Mouse (Mus musculus): ENCODE results near the gene Tmem205. TPM values are rescaled to one million over a fixed set of nuclear protein-coding genes. Genes with fewer than 3 reads are reported as not detected.

Tmem205 gene
- polyA plus RNA-seq, 1 experiment: 33.0 TPM

DNA sequence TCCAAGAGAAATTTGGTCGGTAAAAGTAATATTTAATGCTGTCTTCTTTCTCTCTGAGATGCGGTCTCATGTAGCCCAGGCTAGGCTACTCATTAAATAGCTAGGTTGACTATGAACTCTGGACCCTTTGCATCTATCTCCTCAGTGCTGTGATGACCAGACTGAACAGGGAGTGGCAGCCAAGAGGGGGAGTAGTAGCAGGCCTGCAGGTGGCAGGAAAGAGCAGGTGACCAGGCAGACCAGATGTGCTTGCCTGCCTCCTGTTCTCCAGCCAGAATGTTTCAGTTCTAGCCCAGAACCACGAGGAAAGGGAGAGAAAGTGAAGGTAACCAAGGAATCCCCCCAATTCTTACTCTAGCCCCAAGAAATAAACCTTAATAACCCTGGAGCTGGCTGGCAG, 38.1 kb downstream of the Tmem205 start:
- H3K4me1 ChIP-seq: no peaks in the 10 kb centered on the region
- no peaks in the 10 kb centered on the region for H3K36me3 ChIP-seq (replicated peaks; ENCODE audit: low read length)
- H3K9me3 ChIP-seq: no peaks in the 10 kb centered on the region
- peaks cover 24% of the 10 kb centered on the region for H3K27me3 ChIP-seq (replicated peaks)
- H3K4me3 ChIP-seq (replicated peaks): peak overlapping the region; percentile 38
- TF ChIP-seq FLI1 (IDR thresholded peaks at IDR 0.05; ENCODE audit: low read length) (no peak), GATA1 (IDR thresholded peaks at IDR 0.05; ENCODE audit: borderline replicate concordance, low read length) (no peak)

DNA sequence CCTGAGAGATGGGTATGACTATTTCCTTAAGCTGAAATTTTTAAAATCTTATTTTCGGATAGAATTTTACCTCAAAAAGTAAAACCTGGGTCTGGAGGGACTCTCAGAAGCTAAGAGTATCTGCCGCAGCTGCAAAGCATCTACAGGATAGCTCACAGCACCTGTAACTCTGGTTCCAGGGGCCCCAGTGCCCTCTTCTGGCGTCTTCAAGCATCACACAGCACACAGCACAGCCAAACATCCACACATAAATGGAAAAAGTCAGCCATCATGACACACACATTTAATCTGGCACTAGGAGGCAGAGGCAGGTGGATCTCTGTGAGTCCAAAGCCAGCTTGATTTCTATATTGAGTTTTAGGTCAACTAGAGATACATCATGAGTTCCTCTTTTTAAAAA, 50.8 kb downstream of the Tmem205 start:
- H3K4me3 ChIP-seq (replicated peaks): no peak overlapping the region
- TF ChIP-seq FLI1 (IDR thresholded peaks at IDR 0.05; ENCODE audit: low read length) (no peak), GATA1 (IDR thresholded peaks at IDR 0.05; ENCODE audit: borderline replicate concordance, low read length) (no peak)

DNA sequence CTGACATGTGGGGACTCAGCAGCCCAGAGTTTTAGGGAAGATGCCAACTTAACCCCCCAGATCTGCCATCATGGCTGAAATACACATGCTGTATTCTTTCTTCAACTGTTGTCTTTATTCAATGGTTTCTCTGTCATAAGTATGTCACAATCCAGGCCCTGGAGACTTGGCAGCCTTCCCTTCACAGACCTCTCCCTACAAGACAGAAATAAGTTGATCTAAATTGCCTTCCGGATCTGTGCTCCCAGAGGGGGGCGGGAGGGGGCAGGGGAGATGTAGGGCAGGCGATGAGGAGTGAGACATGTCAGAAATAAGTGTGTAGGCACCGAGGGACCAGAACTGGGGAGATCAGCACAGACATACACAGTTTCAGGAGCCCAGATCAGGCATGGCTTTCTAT, 55.2 kb downstream of the Tmem205 start:
- H3K9me3 ChIP-seq: peaks cover under 1% of the 10 kb centered on the region; the same call in 1 of the 2 replicates
- H3K4me1 ChIP-seq: peaks cover 6% of the 10 kb centered on the region; the same call in 1 of the 2 replicates
- peaks cover 27% of the 10 kb centered on the region for H3K27me3 ChIP-seq (replicated peaks)
- H3K4me3 ChIP-seq (replicated peaks): no peak overlapping the region
- H3K36me3 ChIP-seq (replicated peaks; ENCODE audit: low read length): no peaks in the 10 kb centered on the region
- TF ChIP-seq FLI1 (IDR thresholded peaks at IDR 0.05; ENCODE audit: low read length): no peak
- TF ChIP-seq GATA1 (IDR thresholded peaks at IDR 0.05; ENCODE audit: borderline replicate concordance, low read length): no peak

More for the DNA sequence above, 50.8 kb downstream of the Tmem205 start:
- peaks cover 19% of the 10 kb centered on the region for H3K9me3 ChIP-seq
- H3K36me3 ChIP-seq (replicated peaks; ENCODE audit: low read length): no peaks in the 10 kb centered on the region
- H3K27me3 ChIP-seq (replicated peaks): peaks cover 30% of the 10 kb centered on the region
- peaks cover 2% of the 10 kb centered on the region; the same call in 1 of the 2 replicates for H3K4me1 ChIP-seq

Other genes starting within 250 kb of the Tmem205 start
- gene Ldlr, start 204.1 kb downstream of the Tmem205 start, polyA plus RNA-seq (2012; ENCODE audit: insufficient read depth, low replicate concordance): 26.9 and 39.5 TPM in 2 replicates
- gene Spc24, start 167.3 kb downstream of the Tmem205 start, polyA plus RNA-seq (2012; ENCODE audit: insufficient read depth, low replicate concordance): 19.2 and 58.4 TPM in 2 replicates
- gene Kank2, start 128.8 kb downstream of the Tmem205 start, polyA plus RNA-seq (2012; ENCODE audit: insufficient read depth, low replicate concordance): 0.51 TPM in 1 of 2 replicates, not detected in the other
- gene Angptl8, start 92.0 kb downstream of the Tmem205 start, polyA plus RNA-seq (2012; ENCODE audit: insufficient read depth, low replicate concordance): not detected in 2 replicates
- 1.1 and 3.0 TPM in 2 replicates for gene Dock6, start 74.9 kb downstream of the Tmem205 start, polyA plus RNA-seq (2012; ENCODE audit: insufficient read depth, low replicate concordance)
- gene Rab3d, start 9.4 kb downstream of the Tmem205 start, polyA plus RNA-seq (2012; ENCODE audit: insufficient read depth, low replicate concordance): 1.7 and 4.9 TPM in 2 replicates
- gene Ccdc159, start 85 bp downstream of the Tmem205 start, polyA plus RNA-seq (2012; ENCODE audit: insufficient read depth, low replicate concordance): 0.67 and 4.8 TPM in 2 replicates
- gene Plppr2, start 9.5 kb upstream of the Tmem205 start, polyA plus RNA-seq (2012; ENCODE audit: insufficient read depth, low replicate concordance): 3.1 and 6.4 TPM in 2 replicates
- 3.9 and 5.9 TPM in 2 replicates for gene Swsap1, start 28.2 kb upstream of the Tmem205 start, polyA plus RNA-seq (2012; ENCODE audit: insufficient read depth, low replicate concordance)
- 171 and 223 TPM in 2 replicates for gene Epor, start 36.0 kb upstream of the Tmem205 start, polyA plus RNA-seq (2012; ENCODE audit: insufficient read depth, low replicate concordance)
- gene Rgl3, start 61.9 kb upstream of the Tmem205 start, polyA plus RNA-seq (2012; ENCODE audit: insufficient read depth, low replicate concordance): 2.2 and 5.6 TPM in 2 replicates
- gene Ccdc151, start 75.1 kb upstream of the Tmem205 start, polyA plus RNA-seq (2012; ENCODE audit: insufficient read depth, low replicate concordance): 0.18 TPM in 1 of 2 replicates, not detected in the other
- gene Prkcsh, start 75.2 kb upstream of the Tmem205 start, polyA plus RNA-seq (2012; ENCODE audit: insufficient read depth, low replicate concordance): 194 and 215 TPM in 2 replicates
- gene Elavl3, start 124.5 kb upstream of the Tmem205 start, polyA plus RNA-seq (2012; ENCODE audit: insufficient read depth, low replicate concordance): 0.21 TPM in 1 of 2 replicates, not detected in the other
- not detected in 2 replicates for gene Gm49318, start 143.7 kb upstream of the Tmem205 start, polyA plus RNA-seq (2012; ENCODE audit: insufficient read depth, low replicate concordance)
- gene Zfp653, start 143.8 kb upstream of the Tmem205 start, polyA plus RNA-seq (2012; ENCODE audit: insufficient read depth, low replicate concordance): 10.8 and 17.6 TPM in 2 replicates
- 7.2 and 16.8 TPM in 2 replicates for gene Ecsit, start 157.9 kb upstream of the Tmem205 start, polyA plus RNA-seq (2012; ENCODE audit: insufficient read depth, low replicate concordance)
- not detected in 2 replicates for gene Cnn1, start 171.7 kb upstream of the Tmem205 start, polyA plus RNA-seq (2012; ENCODE audit: insufficient read depth, low replicate concordance)
- gene Elof1, start 189.6 kb upstream of the Tmem205 start, polyA plus RNA-seq (2012; ENCODE audit: insufficient read depth, low replicate concordance): 75.4 and 147 TPM in 2 replicates
- gene Acp5, start 208.2 kb upstream of the Tmem205 start, polyA plus RNA-seq (2012; ENCODE audit: insufficient read depth, low replicate concordance): 7.4 and 23.8 TPM in 2 replicates
- 28.4 TPM in 1 of 2 replicates, not detected in the other for gene Pigyl, start 229.3 kb upstream of the Tmem205 start, polyA plus RNA-seq (2012; ENCODE audit: insufficient read depth, low replicate concordance)